Mouse (Mus musculus) G1E (cell line): ENCODE results near the gene Tubg1. TPM values are rescaled to one million over a fixed set of nuclear protein-coding genes. Genes with fewer than 3 reads are reported as not detected.

ENCODE experiments used
- ATAC-seq: 2 replicates; pipeline ENCODE4 v1.8.0; 2016; ENCODE audit warnings: mild to moderate bottlenecking; ENCODE audit not compliant: insufficient number of reproducible peaks, poor library complexity, low FRiP score, severe bottlenecking; ENCODE audit errors: extremely low read depth
- DNase-seq: peaks from one replicate; pipeline ENCODE4 v3.0.0; 2012; ENCODE audit warnings: low spot score
- H3K27me3 ChIP-seq: 2 replicates; pipeline ENCODE4 v1.6.1; 2012; ENCODE audit warnings: mild to moderate bottlenecking, low read length, inconsistent platforms; ENCODE audit not compliant: insufficient read depth
- H3K36me3 ChIP-seq: replicated peaks from 2 replicates; pipeline ENCODE3; 2012; ENCODE audit warnings: mild to moderate bottlenecking, inconsistent platforms
- H3K4me1 ChIP-seq: 2 replicates; pipeline ENCODE4 v1.6.1; 2012; ENCODE audit warnings: low read depth, low read length, inconsistent platforms, mixed read lengths; ENCODE audit not compliant: insufficient read depth
- H3K4me3 ChIP-seq: 2 replicates; pipeline ENCODE4 v1.5.1; 2012; ENCODE audit warnings: low read depth, mild to moderate bottlenecking, inconsistent platforms, low read length, moderate library complexity, mixed read lengths
- H3K9me3 ChIP-seq: replicated peaks from 2 replicates; pipeline ENCODE4 v1.6.1; 2012; ENCODE audit warnings: inconsistent platforms
- CTCF ChIP-seq: IDR thresholded peaks from 2 replicates; pipeline ENCODE4 v1.5.1; 2012; ENCODE audit warnings: low read depth, low read length, inconsistent platforms, mixed read lengths
- GATA1 ChIP-seq: IDR thresholded peaks from 2 replicates; pipeline ENCODE4 v1.6.1; 2012; ENCODE audit warnings: borderline replicate concordance, low read length, inconsistent platforms, mixed read lengths
- GATA2 ChIP-seq: IDR thresholded peaks from 2 replicates; pipeline ENCODE4 v1.6.1; 2012; ENCODE audit warnings: low read depth, low read length, inconsistent platforms, borderline replicate concordance
- POLR2AphosphoS5 ChIP-seq: IDR thresholded peaks from 2 replicates; pipeline ENCODE4 v1.6.1; 2012; ENCODE audit warnings: low read depth, low read length, inconsistent platforms; ENCODE audit not compliant: insufficient replicate concordance
- TAL1 ChIP-seq: conservative IDR thresholded peaks from 2 replicates; pipeline ENCODE4 v1.6.1; 2012; ENCODE audit warnings: low read depth, low read length, inconsistent platforms, mixed read lengths
- polyA plus RNA-seq: library from polyadenylated mRNA; stranded (reverse); fragments of >175 nt; gene quantifications from 2 replicates; pipeline ENCODE4 v1.2.3, GENCODE M21; 2012
- total RNA-seq, 2 experiments: library from RNA; stranded (forward) in 1 of 2; stranded (reverse) in 1 of 2; fragments of 200-1000 nt in 1 of 2; fragments of >200 nt in 1 of 2; fragmentation: Nextera tagmentation in 1 of 2; gene quantifications; 2 replicates each; pipeline ENCODE4 v1.2.3; 2014 to 2017

Gene Tubg1
- total and polyA plus RNA-seq, 3 experiments, result 42.0 to 96.1 (median 46.0) TPM

DNA sequence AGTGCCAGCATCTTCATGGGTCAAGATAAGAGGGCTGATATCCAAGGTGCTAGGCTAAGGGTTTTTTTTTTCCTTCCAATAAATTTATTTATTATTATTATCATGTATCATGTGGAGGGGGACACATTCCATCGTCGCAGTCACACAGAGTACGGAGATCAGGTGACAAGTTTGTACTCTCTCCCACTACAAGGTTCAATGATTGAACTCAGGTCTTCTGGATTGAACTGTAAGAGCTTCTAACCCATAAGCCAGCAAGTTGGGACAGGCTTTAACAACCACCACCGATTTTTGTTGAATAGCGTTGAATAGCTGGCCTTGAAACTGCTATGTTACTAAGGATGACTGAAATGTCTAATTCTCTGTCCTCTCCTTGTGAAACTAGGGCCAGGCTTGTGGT is 39.3 kb upstream of the Tubg1 start:
- H3K4me1 ChIP-seq, result peaks cover 52% of the 10 kb centered on the region
- H3K27me3 ChIP-seq, result peaks cover 24% of the 10 kb centered on the region

DNA sequence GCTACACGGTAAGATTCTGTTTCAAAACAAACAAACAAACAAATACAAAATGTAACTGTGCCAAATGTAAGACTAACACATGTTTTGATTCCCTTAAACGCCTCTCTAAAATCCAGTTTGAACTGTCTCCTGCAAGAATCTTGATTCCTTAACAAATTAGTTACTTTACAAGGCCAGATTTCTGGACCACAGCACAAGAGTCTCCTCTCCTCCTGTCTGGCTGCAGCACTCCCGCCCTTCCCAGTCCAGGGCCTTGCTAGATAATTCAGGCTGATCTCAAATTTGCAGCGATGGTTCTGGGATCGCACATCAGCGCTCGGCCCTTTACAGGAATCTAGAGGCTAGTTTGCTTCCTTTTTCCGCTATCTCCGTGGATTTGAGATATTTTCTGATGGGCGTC is 38.1 kb upstream of the Tubg1 start:
- Histone ChIP-seq H3K4me3 (peak overlapping the region; percentile 93; the same call in 1 of the 2 replicates), H3K36me3 (peaks cover 39% of the 10 kb centered on the region), H3K27me3 (peaks cover 18% of the 10 kb centered on the region), H3K4me1 (peaks cover 62% of the 10 kb centered on the region), H3K9me3 (no peaks in the 10 kb centered on the region)
- no peak for TF ChIP-seq GATA2
- no peak for TF ChIP-seq POLR2AphosphoS5
- TF ChIP-seq GATA1, result no peak
- no peak for TF ChIP-seq CTCF
- TF ChIP-seq TAL1, result no peak
- ATAC-seq (no peak), DNase-seq (no peak)

More for the DNA sequence above, 39.3 kb upstream of the Tubg1 start:
- TF ChIP-seq GATA2 (no peak), CTCF (no peak), POLR2AphosphoS5 (no peak), TAL1 (no peak), GATA1 (no peak)
- Histone ChIP-seq H3K4me3 (no peak overlapping the region), H3K36me3 (peaks cover 35% of the 10 kb centered on the region), H3K9me3 (no peaks in the 10 kb centered on the region)
- no peak for DNase-seq
- no peak for ATAC-seq

DNA sequence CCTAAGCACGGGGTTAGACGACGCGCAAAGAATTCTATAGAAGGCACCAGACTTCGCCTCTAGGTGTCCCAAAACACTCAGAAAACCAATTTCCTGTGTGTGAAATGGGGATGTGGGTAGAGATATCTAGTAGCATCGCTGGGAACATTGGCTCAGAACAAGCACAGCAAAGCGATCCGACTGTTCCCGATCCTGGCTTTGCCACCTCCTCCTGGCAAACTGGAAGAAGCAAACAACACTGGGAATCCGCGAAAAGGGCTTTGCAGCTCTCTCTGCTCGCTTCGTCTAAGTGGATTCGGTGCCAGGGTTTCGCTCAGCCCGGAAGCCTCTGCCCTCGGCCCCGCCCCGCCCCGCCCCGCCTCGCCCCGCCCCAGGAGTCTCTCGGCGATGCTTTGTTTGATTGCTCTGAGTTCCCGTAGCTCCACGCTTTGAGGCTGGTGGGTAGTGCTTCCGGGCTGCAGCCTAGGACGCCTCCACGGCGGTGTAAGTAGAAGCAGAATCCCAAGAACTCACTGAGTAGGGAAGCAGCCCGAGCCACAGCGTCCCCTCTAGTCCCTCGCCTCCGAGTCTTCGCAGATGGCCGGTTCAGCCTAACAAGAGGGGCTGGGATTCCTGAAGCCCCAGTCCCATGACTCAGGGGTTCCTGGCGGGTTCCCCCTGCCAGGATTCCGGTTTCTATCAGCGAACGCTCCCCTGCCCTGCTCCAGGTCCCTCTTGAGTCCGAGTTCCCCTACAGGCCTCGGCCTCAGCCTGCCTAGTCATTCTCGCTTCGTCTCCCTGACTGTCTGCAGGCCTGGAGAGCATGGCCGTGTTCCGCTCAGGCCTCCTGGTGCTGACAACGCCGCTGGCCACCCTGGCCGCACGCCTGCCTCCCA is 37.3 kb upstream of the Tubg1 start, which contains the start of gene Coasy:
Coasy (plus strand) TSS at position 358 of the 875 bp plus-strand sequence.
- Histone ChIP-seq H3K27me3 (peaks cover 18% of the 10 kb centered on the region), H3K9me3 (no peaks in the 10 kb centered on the region), H3K4me3 (peak within 1 kb of the TSS; percentile 93), H3K36me3 (peaks cover 35% of the 10 kb centered on the region), H3K4me1 (peaks cover 70% of the 10 kb centered on the region)
- peak; percentile 56 for ATAC-seq
- TF ChIP-seq GATA2 (no peak), CTCF (peak; percentile 25; the same call in 1 of the 2 replicates)
- DNase-seq, result peak; percentile 86

DNA sequence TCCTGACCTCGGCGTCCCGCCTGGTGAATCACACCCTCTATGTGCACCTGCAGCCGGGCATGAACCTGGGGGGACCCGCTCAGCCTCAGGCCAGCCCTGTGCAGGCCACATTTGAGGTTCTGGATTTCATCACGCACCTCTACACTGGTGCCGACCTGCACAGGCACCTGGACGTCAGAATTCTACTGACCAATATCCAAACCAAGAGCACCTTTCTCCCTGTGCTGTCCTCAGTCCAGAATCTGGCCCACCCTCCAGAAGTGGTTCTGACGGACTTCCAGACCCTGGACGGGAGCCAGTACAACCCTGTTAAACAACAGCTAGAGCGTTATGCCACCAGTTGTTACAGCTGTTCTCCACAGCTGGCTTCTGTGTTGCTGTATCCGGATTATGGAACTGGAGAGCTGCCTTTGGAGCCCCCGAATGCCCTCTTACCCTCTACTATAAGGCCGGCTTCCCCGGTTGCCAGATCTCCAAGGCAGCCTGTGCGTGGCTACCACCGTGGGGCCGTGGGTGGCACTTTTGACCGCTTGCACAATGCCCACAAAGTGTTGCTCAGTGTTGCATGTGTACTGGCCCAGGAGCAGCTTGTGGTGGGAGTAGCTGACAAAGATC is 36.5 kb upstream of the Tubg1 start:
- ATAC-seq (no peak), DNase-seq (no peak)
- Histone ChIP-seq H3K36me3 (peaks cover 42% of the 10 kb centered on the region), H3K4me3 (peak overlapping the region; percentile 93), H3K4me1 (peaks cover 77% of the 10 kb centered on the region), H3K9me3 (no peaks in the 10 kb centered on the region), H3K27me3 (peaks cover 18% of the 10 kb centered on the region)
- no peak for TF ChIP-seq TAL1

DNA sequence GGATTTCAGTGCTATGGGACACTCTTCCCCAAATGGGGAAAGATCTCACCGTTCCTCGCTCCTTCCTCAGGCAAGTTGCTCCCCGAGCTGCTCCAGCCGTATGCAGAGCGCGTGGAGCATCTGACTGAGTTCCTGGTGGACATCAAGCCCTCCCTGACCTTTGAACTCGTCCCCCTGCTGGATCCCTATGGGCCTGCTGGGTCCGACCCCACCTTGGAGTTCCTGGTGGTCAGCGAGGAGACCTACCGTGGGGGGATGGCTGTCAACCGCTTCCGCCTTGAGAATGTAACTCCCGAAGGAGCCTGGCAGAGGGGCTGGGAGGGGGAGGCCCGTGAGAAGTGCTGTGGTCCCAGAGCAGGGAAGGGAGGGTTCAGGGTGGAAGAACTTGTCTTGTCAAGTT is 35.5 kb upstream of the Tubg1 start:
- H3K36me3 ChIP-seq, result peaks cover 53% of the 10 kb centered on the region
- H3K9me3 ChIP-seq, result no peaks in the 10 kb centered on the region
- peaks cover 8% of the 10 kb centered on the region for H3K27me3 ChIP-seq
- H3K4me1 ChIP-seq, result peaks cover 83% of the 10 kb centered on the region
- no peak overlapping the region; the same call in 1 of the 2 replicates for H3K4me3 ChIP-seq
- DNase-seq (no peak), ATAC-seq (no peak)
- no peak for TF ChIP-seq GATA1

DNA sequence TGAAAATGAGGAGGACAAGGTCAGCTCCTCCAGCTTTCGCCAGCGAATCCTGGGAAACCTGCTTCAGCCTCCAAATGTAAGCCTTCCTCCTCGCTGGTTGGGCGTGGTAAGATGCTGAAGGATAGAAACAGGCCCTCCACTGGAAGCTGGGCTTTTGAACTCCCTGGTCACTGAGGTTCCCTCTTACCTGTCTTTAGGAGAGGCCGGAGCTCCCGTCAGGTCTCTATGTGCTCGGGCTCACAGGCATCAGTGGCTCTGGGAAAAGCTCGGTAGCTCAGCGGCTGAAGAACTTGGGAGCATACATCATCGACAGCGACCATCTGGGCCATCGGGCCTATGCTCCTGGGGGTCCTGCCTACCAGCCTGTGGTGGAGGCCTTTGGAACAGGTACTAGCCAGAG is 34.9 kb upstream of the Tubg1 start:
- TF ChIP-seq GATA1, result no peak
- no peak for TF ChIP-seq CTCF
- DNase-seq (no peak), ATAC-seq (no peak)
- Histone ChIP-seq H3K27me3 (peaks cover 2% of the 10 kb centered on the region), H3K4me1 (peaks cover 83% of the 10 kb centered on the region), H3K9me3 (no peaks in the 10 kb centered on the region), H3K36me3 (peaks cover 58% of the 10 kb centered on the region), H3K4me3 (no peak overlapping the region)

DNA sequence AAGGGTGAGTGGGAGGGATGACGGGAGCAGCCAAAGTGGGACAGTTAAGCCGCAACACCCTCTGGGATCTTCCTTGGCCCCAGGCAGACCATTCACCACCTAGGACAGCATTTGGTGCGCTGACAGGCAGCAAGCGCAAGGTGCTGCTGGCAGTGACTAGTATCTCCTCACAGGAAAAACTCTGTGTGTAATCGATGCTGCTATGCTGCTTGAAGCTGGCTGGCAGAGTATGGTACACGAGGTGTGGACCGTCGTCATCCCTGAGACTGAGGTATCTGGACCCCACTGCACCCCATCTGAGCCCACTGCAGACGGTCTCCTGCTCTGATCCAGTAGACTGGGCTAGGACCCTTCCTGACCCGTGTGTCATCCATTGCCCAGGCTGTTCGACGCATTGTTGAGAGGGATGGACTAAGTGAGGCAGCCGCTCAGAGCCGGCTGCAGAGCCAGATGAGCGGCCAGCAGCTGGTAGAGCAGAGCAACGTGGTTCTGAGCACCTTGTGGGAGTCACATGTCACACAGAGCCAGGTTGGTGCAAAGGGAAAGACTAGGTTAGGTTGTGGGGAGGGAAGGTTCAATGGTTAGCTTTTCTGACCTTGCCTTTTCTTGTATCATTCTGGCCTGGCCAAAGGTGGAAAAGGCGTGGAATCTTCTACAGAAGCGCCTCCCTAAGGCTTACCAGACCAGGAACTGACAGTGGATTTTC is 34.0 kb upstream of the Tubg1 start:
- no peaks in the 10 kb centered on the region for H3K27me3 ChIP-seq
- TF ChIP-seq POLR2AphosphoS5 (no peak), GATA1 (no peak), TAL1 (no peak), CTCF (no peak), GATA2 (no peak)
- ATAC-seq, result no peak
- peaks cover 81% of the 10 kb centered on the region for H3K4me1 ChIP-seq
- no peaks in the 10 kb centered on the region for H3K9me3 ChIP-seq
- DNase-seq, result no peak
- peak overlapping the region; percentile 2; the same call in 1 of the 2 replicates for H3K4me3 ChIP-seq
- H3K36me3 ChIP-seq, result peaks cover 68% of the 10 kb centered on the region
